Mouse (Mus musculus) G1E (cell line): ENCODE data around the gene Lgals4. TPM values are rescaled to one million over a fixed set of nuclear protein-coding genes. Genes with fewer than 3 reads are reported as not detected.

ENCODE experiments used
- ATAC-seq: 2 replicates; pipeline ENCODE4 v1.8.0; 2016; ENCODE audit warnings: mild to moderate bottlenecking; ENCODE audit not compliant: insufficient number of reproducible peaks, poor library complexity, low FRiP score, severe bottlenecking; ENCODE audit errors: extremely low read depth
- DNase-seq: peaks from one replicate; pipeline ENCODE4 v3.0.0; 2012; ENCODE audit warnings: low spot score
- H3K27me3 ChIP-seq: 2 replicates; pipeline ENCODE4 v1.6.1; 2012; ENCODE audit warnings: mild to moderate bottlenecking, low read length, inconsistent platforms; ENCODE audit not compliant: insufficient read depth
- H3K36me3 ChIP-seq: replicated peaks from 2 replicates; pipeline ENCODE3; 2012; ENCODE audit warnings: mild to moderate bottlenecking, inconsistent platforms
- H3K4me1 ChIP-seq: 2 replicates; pipeline ENCODE4 v1.6.1; 2012; ENCODE audit warnings: low read depth, low read length, inconsistent platforms, mixed read lengths; ENCODE audit not compliant: insufficient read depth
- H3K4me3 ChIP-seq: 2 replicates; pipeline ENCODE4 v1.5.1; 2012; ENCODE audit warnings: low read depth, mild to moderate bottlenecking, inconsistent platforms, low read length, moderate library complexity, mixed read lengths
- H3K9me3 ChIP-seq: replicated peaks from 2 replicates; pipeline ENCODE4 v1.6.1; 2012; ENCODE audit warnings: inconsistent platforms
- CTCF ChIP-seq: IDR thresholded peaks from 2 replicates; pipeline ENCODE4 v1.5.1; 2012; ENCODE audit warnings: low read depth, low read length, inconsistent platforms, mixed read lengths
- GATA1 ChIP-seq: IDR thresholded peaks from 2 replicates; pipeline ENCODE4 v1.6.1; 2012; ENCODE audit warnings: borderline replicate concordance, low read length, inconsistent platforms, mixed read lengths
- GATA2 ChIP-seq: IDR thresholded peaks from 2 replicates; pipeline ENCODE4 v1.6.1; 2012; ENCODE audit warnings: low read depth, low read length, inconsistent platforms, borderline replicate concordance
- POLR2AphosphoS5 ChIP-seq: IDR thresholded peaks from 2 replicates; pipeline ENCODE4 v1.6.1; 2012; ENCODE audit warnings: low read depth, low read length, inconsistent platforms; ENCODE audit not compliant: insufficient replicate concordance
- TAL1 ChIP-seq: conservative IDR thresholded peaks from 2 replicates; pipeline ENCODE4 v1.6.1; 2012; ENCODE audit warnings: low read depth, low read length, inconsistent platforms, mixed read lengths
- polyA plus RNA-seq: library from polyadenylated mRNA; stranded (reverse); fragments of >175 nt; gene quantifications from 2 replicates; pipeline ENCODE4 v1.2.3, GENCODE M21; 2012
- total RNA-seq, 2 experiments: library from RNA; stranded (forward) in 1 of 2; stranded (reverse) in 1 of 2; fragments of 200-1000 nt in 1 of 2; fragments of >200 nt in 1 of 2; fragmentation: Nextera tagmentation in 1 of 2; gene quantifications; 2 replicates each; pipeline ENCODE4 v1.2.3; 2014 to 2017

Lgals4 gene
- total and polyA plus RNA-seq, 3 experiments: 0.68 to 3.4 (median 3.0) TPM

DNA sequence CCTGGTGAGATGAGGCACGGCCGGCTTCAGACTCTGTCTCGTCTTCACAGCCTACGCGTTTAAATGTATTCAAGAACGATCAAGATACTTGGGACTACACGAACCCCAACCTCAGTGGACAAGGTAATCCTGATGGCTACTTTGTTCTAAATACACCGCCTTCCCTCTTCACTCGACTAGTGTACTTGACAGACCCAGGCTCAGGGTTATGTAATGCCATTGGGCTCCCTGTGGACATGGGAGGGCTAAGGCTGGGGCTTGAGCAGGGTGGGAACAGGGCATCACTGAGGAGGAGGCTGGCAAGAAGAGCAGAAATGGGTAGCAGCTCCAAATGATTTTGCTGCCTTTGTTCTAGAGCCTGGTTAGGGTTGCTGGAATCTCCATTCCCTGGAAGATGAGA, 18.4 kb upstream of the Lgals4 start:
- DNase-seq (no peak), ATAC-seq (no peak)
- Histone ChIP-seq H3K9me3 (no peaks in the 10 kb centered on the region), H3K27me3 (no peaks in the 10 kb centered on the region), H3K4me1 (peaks cover 83% of the 10 kb centered on the region), H3K4me3 (peak overlapping the region; percentile 68; the same call in 1 of the 2 replicates), H3K36me3 (peaks cover 85% of the 10 kb centered on the region)
- TF ChIP-seq POLR2AphosphoS5 (no peak), GATA2 (no peak), TAL1 (no peak), GATA1 (no peak), CTCF (no peak)

DNA sequence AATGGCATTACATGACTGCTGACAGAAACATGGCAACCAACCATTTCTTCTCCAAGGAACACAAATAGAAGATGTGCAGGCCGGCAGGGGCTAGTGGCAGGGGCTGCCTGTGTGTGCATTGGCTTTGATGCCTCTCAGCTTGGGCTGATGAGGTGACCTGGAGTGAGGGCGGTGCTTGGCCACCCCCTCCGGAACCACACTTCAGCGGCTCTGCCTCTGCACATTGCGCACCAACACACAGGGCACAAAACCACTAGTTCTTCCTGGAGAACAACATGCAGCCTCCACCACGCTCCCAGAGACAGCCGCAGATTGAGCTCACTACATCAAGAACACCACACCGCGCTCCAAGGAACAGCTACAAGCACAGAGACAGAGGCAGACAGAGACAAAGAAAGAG, 17.5 kb upstream of the Lgals4 start:
- peak overlapping the region; percentile 68; the same call in 1 of the 2 replicates for H3K4me3 ChIP-seq
- H3K9me3 ChIP-seq: no peaks in the 10 kb centered on the region
- peaks cover 93% of the 10 kb centered on the region for H3K4me1 ChIP-seq
- peaks cover 95% of the 10 kb centered on the region for H3K36me3 ChIP-seq
- no peak for DNase-seq
- TF ChIP-seq TAL1 (no peak), POLR2AphosphoS5 (0 out of 2 replicates have a peak, but pooled peaks have one; percentile 38), GATA2 (no peak)
- no peaks in the 10 kb centered on the region for H3K27me3 ChIP-seq
- no peak for ATAC-seq

DNA sequence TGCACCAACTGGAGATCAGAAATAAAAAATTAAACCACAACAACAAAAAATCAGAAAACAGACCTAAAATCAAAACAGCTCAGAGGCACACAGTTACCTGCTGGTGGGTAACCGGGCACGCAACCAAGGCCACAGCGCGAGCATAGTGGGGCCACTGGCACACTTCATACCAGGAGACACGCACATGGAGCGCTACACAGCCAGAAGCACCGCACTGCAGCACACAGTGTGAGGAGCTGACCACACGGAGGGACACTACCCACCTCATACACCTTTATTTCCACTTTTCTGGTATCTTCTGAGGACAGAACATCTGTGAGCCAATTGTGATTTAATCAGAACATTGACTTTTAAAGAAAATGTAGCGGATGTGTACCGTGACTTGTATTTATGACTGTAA, 16.7 kb upstream of the Lgals4 start:
- Histone ChIP-seq H3K27me3 (no peaks in the 10 kb centered on the region), H3K4me1 (peaks cover 97% of the 10 kb centered on the region), H3K9me3 (no peaks in the 10 kb centered on the region), H3K4me3 (peak overlapping the region; percentile 69), H3K36me3 (peaks cover 99% of the 10 kb centered on the region)
- DNase-seq: no peak
- TF ChIP-seq TAL1: no peak
- TF ChIP-seq POLR2AphosphoS5: no peak
- no peak for TF ChIP-seq CTCF
- no peak for TF ChIP-seq GATA2
- TF ChIP-seq GATA1: no peak
- ATAC-seq: no peak

DNA sequence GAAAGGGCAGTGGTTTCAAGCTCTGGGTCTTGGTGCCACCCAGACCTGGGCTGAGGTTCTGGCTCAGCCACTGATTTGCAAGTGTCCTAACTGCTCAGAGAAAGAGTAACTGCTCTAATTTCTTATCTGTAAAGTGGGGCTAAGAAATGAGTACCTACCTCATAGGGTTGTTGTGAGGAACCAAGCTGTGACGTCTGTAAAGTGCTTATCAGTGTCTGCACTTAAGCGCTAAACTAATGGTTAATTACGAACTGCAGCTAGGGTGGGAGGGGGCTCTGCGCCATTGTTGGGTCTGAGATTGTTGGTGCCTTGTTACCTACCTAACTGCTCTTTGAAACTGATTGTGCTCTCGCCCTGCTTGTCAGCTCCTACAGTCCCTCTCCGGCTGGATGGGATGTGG, 16.1 kb upstream of the Lgals4 start:
- Histone ChIP-seq H3K4me1 (peaks cover 96% of the 10 kb centered on the region), H3K27me3 (no peaks in the 10 kb centered on the region), H3K9me3 (no peaks in the 10 kb centered on the region), H3K4me3 (peak overlapping the region; percentile 69; the same call in 1 of the 2 replicates), H3K36me3 (peaks cover 99% of the 10 kb centered on the region)
- DNase-seq (no peak), ATAC-seq (no peak)
- TF ChIP-seq POLR2AphosphoS5 (no peak), TAL1 (no peak), CTCF (no peak), GATA2 (no peak), GATA1 (no peak)

DNA sequence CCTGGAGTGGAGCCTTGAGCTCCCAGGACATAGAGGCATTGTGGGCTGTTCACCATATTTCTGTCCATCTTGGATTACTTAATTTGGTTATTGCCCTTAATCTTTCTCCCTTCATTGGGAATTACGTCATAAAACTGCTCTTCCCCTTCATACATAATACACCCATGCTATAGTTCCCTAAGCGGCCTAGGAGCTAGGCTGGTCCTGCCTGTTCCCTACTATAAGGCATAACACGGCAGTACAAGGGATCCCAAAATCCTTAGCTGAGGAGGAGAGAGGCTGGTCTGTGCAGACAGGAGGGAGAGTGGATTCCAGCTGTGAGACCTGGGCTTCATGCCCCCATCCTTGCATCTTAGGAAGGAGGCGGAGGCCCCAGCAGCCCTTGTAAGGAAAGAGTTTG, 15.7 kb upstream of the Lgals4 start:
- peak overlapping the region; percentile 52; the same call in 1 of the 2 replicates for H3K4me3 ChIP-seq
- no peaks in the 10 kb centered on the region for H3K27me3 ChIP-seq
- H3K36me3 ChIP-seq: peaks cover 99% of the 10 kb centered on the region
- DNase-seq: no peak
- no peak for TF ChIP-seq GATA2
- no peak for TF ChIP-seq TAL1
- TF ChIP-seq POLR2AphosphoS5: no peak
- no peak for TF ChIP-seq CTCF
- TF ChIP-seq GATA1: no peak
- H3K9me3 ChIP-seq: no peaks in the 10 kb centered on the region
- no peak for ATAC-seq
- H3K4me1 ChIP-seq: peaks cover 96% of the 10 kb centered on the region

DNA sequence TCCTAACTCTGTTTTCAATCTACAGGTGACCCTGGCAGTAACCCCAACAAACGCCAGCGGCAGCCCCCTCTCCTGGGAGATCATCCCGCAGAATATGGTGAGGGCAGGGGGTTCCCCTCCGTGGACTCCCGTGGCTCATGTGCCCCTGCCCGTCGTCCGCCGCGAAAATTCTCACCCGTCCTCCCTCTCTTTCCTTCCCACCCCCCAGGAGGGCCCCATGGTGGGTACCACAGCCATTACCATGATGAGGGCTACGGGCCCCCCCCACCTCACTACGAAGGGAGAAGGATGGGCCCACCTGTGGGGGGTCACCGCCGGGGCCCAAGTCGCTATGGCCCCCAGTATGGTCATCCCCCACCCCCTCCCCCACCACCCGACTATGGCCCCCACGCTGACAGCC, 15.2 kb upstream of the Lgals4 start:
- Histone ChIP-seq H3K4me1 (peaks cover 96% of the 10 kb centered on the region), H3K36me3 (peaks cover 99% of the 10 kb centered on the region), H3K9me3 (no peaks in the 10 kb centered on the region), H3K27me3 (no peaks in the 10 kb centered on the region), H3K4me3 (peak overlapping the region; percentile 42; the same call in 1 of the 2 replicates)
- DNase-seq (no peak), ATAC-seq (no peak)
- TF ChIP-seq GATA2: no peak

DNA sequence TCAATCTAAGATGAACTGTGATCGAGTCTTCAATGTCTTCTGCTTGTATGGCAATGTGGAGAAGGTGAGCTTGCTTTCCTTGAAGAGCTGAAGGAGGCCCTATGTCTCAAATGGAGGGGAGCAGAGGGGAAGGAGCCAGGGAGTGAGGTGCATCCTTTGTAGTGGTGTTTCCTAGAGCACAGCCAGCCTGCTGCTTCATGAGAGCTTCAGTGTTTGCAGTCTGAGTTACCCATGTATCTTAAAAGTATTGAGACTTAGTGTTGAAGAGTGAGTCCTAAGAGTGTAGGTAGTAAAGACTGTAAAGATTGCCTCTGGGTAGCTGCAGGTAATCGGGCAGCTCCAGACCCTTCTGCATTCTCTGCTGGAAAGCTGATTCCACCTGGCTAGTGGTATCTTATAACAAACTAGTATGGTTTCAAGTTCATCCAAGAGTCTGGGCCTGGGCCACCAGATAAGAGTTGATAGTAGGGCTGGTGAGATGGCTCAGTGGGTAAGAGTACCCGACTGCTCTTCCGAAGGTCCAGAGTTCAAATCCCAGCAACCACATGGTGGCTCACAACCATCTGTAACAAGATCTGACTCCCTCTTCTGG, 14.7 kb upstream of the Lgals4 start:
- H3K27me3 ChIP-seq: no peaks in the 10 kb centered on the region
- ATAC-seq: no peak
- TF ChIP-seq TAL1: peak; percentile 36
- no peak for TF ChIP-seq CTCF
- DNase-seq: no peak
- H3K4me3 ChIP-seq: no peak overlapping the region; the same call in 1 of the 2 replicates
- H3K9me3 ChIP-seq: no peaks in the 10 kb centered on the region
- peaks cover 96% of the 10 kb centered on the region for H3K36me3 ChIP-seq
- H3K4me1 ChIP-seq: peaks cover 96% of the 10 kb centered on the region
